Mouse (Mus musculus) erythroblast, embryonic 14.5 days (primary cell): ENCODE data around the gene Rps27rt.

Source experiments
- GATA1 ChIP-seq: IDR thresholded peaks from 2 replicates; pipeline ENCODE4 v1.6.1; 2012; ENCODE audit warnings: low read length, inconsistent platforms, mixed read lengths
- TAL1 ChIP-seq: IDR thresholded peaks from 3 replicates; pipeline ENCODE4 v1.6.1; 2012; ENCODE audit warnings: low read length, inconsistent platforms, mixed read lengths

GRCm38 (mm10) chr9:114985741-114986140 lies 3.2 kb upstream of the Rps27rt start:
- TF ChIP-seq TAL1 (no peak), GATA1 (no peak)
